Mouse (Mus musculus) stomach, postnatal 0 days (tissue): ENCODE data around the gene 4931428F04Rik.

ENCODE experiments used
- CTCF ChIP-seq: IDR thresholded peaks from 2 replicates; pipeline ENCODE4 v1.5.1; 2016; ENCODE audit warnings: antibody characterized with exemption, low read depth, mild to moderate bottlenecking, moderate library complexity
- EP300 ChIP-seq: optimal IDR thresholded peaks from 2 replicates; pipeline ENCODE3; 2016; ENCODE audit warnings: antibody characterized with exemption

DNA sequence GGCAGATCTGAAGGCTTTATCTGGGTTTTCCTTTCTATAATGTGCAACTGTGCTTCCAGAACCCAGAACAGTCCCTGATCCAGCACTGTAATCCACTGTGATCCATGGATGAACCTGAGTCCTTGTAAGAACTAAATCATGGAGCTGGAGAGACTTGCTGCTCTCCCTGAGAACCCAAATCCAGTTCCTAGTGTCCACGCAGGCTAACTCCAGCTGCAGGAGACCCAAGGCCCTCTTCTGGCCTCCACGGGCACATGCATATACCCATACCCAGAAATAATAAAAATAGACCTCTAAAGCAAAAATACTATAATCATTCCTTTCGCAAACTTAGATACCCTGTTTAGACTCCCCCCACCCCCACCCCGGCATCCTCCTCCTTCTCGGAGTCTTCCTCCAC, 1.4 kb downstream of the 4931428F04Rik start:
- TF ChIP-seq CTCF (no peak), EP300 (no peak)
